Mouse (Mus musculus) liver, embryonic 13.5 days (tissue): ENCODE measurements at regions not wholly inside any gene's neighbourhood (a gene's known extent, or its start where the extent isn't known, plus 50 kb on each side); places are given as distances from the start of the nearest gene placed in this dataset.
A peak's percentile ranks its signal among the peaks of the same experiment; 100 is the strongest.

ENCODE experiments used
- ATAC-seq: fragments of 200-750 bp; cut with Nextera tagmentation; 2 replicates; pipeline ENCODE4 v1.8.0; 2017; ENCODE audit warnings: low read depth, mild to moderate bottlenecking, moderate number of reproducible peaks, moderate library complexity
- DNase-seq: peaks from one replicate; pipeline ENCODE4 v3.0.0; 2022
- H3K27ac ChIP-seq: fragments of 300-500 bp; sonication (generic); 2 replicates; pipeline ENCODE4 v1.5.1; 2015; ENCODE audit warnings: moderate library complexity, mild to moderate bottlenecking, inconsistent platforms
- H3K27me3 ChIP-seq: fragments of 300-500 bp; sonication (generic); 2 replicates; pipeline ENCODE4 v1.6.1; 2015; ENCODE audit warnings: mild to moderate bottlenecking, inconsistent platforms
- H3K36me3 ChIP-seq: fragments of 300-500 bp; sonication (generic); 2 replicates; pipeline ENCODE4 v1.6.1; 2015; ENCODE audit warnings: mild to moderate bottlenecking, inconsistent platforms
- H3K4me1 ChIP-seq: fragments of 300-500 bp; sonication (generic); replicated peaks from 2 replicates; pipeline ENCODE4 v1.6.1; 2015; ENCODE audit warnings: inconsistent platforms
- H3K4me2 ChIP-seq: fragments of 300-500 bp; sonication (generic); 2 replicates; pipeline ENCODE4 v1.6.1; 2015; ENCODE audit warnings: inconsistent platforms, mild to moderate bottlenecking, moderate library complexity
- H3K4me3 ChIP-seq: fragments of 300-500 bp; sonication (generic); replicated peaks from 2 replicates; pipeline ENCODE4 v1.5.1; 2015; ENCODE audit warnings: mild to moderate bottlenecking, inconsistent platforms
- H3K9ac ChIP-seq: fragments of 300-500 bp; sonication (generic); 2 replicates; pipeline ENCODE4 v1.6.1; 2015; ENCODE audit warnings: mild to moderate bottlenecking, inconsistent platforms
- H3K9me3 ChIP-seq: fragments of 300-500 bp; sonication (generic); replicated peaks from 2 replicates; pipeline ENCODE4 v1.6.1; 2016; ENCODE audit warnings: inconsistent platforms
- WGBS: fragments of 180-500 bp; shearing (Covaris S2); methylation state at CpG from one replicate; pipeline ENCODE4 v1.1.7; 2015; ENCODE audit not compliant: insufficient replicate concordance; 5-methylcytosine and 5-hydroxymethylcytosine counted together

- no peak overlapping the region for H3K4me3 ChIP-seq
- H3K27ac ChIP-seq: no peak overlapping the region
- H3K9ac ChIP-seq: no peak overlapping the region
- H3K9me3 ChIP-seq: no peaks in the 10 kb centered on the region
- no peak for DNase-seq
- H3K4me1 ChIP-seq: peaks cover 5% of the 10 kb centered on the region
- no peak for ATAC-seq
- H3K27me3 ChIP-seq: no peaks in the 10 kb centered on the region
- H3K4me2 ChIP-seq: no peak overlapping the region
- H3K36me3 ChIP-seq: no peaks in the 10 kb centered on the region
- 69% methylated on average over 4 of the region's 4 CpGs for WGBS
Observed at GRCm38 (mm10) chr1:43375851-43376250, 68.5 kb upstream of the Nck2 start.

DNA sequence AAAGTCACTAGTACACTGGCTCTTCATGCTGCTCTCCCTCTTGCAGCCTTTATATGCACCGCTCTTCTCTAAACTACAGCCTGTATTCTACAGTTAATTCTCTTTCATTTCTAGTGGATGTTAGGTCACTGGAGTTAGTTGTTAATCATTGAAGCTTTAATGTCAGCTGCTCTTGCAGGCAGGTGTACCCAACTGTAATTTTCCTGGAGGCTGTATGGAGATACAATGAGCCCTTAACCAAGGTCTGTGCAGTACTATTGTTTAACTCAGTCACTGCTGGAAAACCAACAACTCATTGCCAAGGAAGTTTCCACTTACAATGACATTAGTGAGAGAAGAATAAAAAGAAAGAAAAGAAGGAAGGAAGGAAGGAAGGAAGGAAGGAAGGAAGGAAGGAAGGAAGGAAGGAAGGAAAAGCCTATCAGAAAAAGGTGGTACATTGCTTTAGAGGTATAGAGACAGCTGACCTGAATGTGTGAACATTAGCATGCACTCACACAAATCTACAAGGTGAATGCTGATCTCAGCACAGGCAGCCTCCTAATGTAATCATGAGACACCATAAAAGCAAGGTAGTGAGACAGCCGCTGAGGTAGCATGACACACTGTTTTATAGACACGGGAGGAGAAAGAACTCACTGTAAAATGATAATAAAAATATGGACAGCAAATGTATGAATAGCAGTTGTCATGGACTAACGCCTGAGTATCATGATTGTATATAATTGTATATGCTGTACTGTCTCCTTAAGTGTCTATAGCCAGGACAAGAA is 66.7 kb upstream of the Nck2 start:
- Histone ChIP-seq H3K27me3 (no peaks in the 10 kb centered on the region), H3K4me1 (no peaks in the 10 kb centered on the region), H3K9ac (no peak overlapping the region), H3K36me3 (no peaks in the 10 kb centered on the region), H3K4me2 (no peak overlapping the region), H3K9me3 (no peaks in the 10 kb centered on the region), H3K4me3 (no peak overlapping the region), H3K27ac (no peak overlapping the region)
- WGBS: 74% methylated on average over 4 of the region's 4 CpGs
- DNase-seq (no peak), ATAC-seq (no peak)

- ATAC-seq: peak; percentile 99
- no peak overlapping the region for H3K27ac ChIP-seq
- H3K4me2 ChIP-seq: peak overlapping the region; percentile 15; the same call in 1 of the 2 replicates
- H3K4me3 ChIP-seq: no peak overlapping the region
- H3K36me3 ChIP-seq: no peaks in the 10 kb centered on the region
- H3K9me3 ChIP-seq: no peaks in the 10 kb centered on the region
- H3K27me3 ChIP-seq: no peaks in the 10 kb centered on the region
- peaks cover 16% of the 10 kb centered on the region for H3K4me1 ChIP-seq
- no peak for DNase-seq
- H3K9ac ChIP-seq: no peak overlapping the region
Observed at GRCm38 (mm10) chr1:43385008-43385407, 59.4 kb upstream of the Nck2 start.

- Histone ChIP-seq H3K4me3 (no peak overlapping the region), H3K9ac (no peak overlapping the region), H3K9me3 (no peaks in the 10 kb centered on the region), H3K4me1 (peaks cover 3% of the 10 kb centered on the region), H3K27ac (no peak overlapping the region), H3K4me2 (no peak overlapping the region), H3K36me3 (no peaks in the 10 kb centered on the region), H3K27me3 (no peaks in the 10 kb centered on the region)
- DNase-seq: no peak
- 64% methylated on average over 2 of the region's 2 CpGs for WGBS
- ATAC-seq: no peak
Observed at GRCm38 (mm10) chr1:43394035-43394434, 50.3 kb upstream of the Nck2 start.
